Mouse (Mus musculus): ENCODE data around the gene Stat3.

GRCm38 (mm10) chr11:100894146-100894918 lies 45.0 kb downstream of the Stat3 start:
- no peak for TF ChIP-seq CTCF (IDR thresholded peaks at IDR 0.05; ENCODE audit: extremely low read depth, insufficient read depth, insufficient read length, insufficient replicate concordance)
- no peak for TF ChIP-seq POLR2A (IDR thresholded peaks at IDR 0.05; ENCODE audit: low read depth, low read length)
